Mouse (Mus musculus): ENCODE measurements around the gene Sugp2. TPM values are rescaled to one million over a fixed set of nuclear protein-coding genes. Genes with fewer than 3 reads are reported as not detected.

Gene Sugp2
- total RNA-seq (2023), result 65.2 TPM

GRCm38 (mm10) chr8:70234080-70234780 lies at the start of gene Sugp2, which contains the start of gene Armc6:
TSS of gene Sugp2 (plus strand) at chr8:70234226.
TSS of gene Armc6 (minus strand) at chr8:70234466.

DNA sequence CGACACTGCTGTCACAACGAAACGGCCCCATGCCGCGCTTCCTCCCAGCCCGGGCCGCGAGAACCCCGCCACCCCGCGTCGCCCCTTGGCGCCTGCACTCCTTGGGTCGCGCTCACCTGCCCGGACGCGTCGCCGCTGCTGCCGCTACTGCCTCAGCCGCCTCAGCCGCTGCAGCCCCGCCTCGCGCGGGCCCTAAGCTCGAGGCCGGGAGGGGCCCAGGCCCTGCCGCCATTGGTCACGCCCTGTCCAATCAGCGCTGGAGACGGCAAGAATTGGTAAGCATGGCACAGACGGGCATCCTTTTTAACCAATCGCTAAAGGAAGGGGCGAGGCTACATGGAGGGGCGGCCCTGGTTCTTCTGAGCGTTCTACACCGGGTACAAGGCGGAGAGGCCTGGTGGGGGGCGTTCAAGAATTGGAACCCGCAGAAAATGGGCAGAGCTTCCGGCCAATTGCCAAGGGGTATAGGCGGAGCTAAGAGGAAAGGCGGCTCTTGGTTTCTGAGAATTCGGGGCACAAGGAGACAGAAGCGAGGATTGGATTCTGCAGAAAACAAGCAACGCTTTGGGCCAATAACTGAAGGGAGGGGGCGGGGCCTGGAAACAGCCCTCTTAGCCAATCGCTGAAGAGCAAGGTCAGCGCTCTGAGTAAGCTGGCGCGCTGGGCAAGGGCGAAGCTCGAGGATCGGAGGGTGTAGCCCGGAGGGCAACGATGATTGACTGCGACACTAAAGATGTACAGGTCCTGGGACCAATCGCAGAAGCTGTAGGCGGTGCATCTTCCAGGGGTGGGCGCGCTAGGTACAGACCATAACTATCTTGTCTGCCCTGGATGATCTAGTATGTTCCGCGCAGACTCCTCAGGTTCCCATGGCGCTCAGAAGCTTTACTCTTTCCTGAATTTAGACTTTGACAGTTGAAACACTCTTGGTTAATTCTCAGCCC lies 21.6 kb upstream of the Sugp2 start, which contains the start of gene Slc25a42:
Gene Slc25a42 (minus strand): TSS at position 194 of the 944 bp plus-strand sequence.

DNA sequence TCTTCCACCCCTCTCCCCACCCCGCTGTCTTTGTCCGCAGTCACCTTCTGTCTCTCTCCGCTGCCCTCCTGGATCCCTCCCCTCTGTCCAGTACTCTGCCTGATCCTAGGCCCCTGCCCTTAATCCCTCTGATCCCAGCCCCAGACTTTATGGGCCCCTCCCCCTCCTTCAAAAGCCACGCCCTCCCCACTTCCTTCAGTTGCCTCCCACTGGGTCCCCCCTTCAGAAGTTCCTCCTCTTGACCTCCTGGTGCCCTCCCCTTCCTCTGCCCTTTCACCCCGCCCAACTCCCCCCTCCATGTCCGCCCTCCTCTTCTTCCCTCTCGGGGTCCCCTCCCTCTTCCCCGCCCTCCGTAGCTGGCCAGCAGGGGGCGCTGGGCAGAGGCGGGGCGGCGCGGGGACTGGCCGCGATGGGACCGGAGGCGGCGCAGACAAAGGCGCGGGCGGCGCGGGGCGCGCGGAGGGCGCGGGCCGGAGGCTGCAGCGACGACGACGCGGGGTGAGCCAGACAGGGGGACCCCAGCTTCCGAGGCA lies 48.6 kb downstream of the Sugp2 start, which contains the start of gene Homer3:
Gene Homer3 (plus strand): TSS at position 225 of the 533 bp plus-strand sequence.

DNA sequence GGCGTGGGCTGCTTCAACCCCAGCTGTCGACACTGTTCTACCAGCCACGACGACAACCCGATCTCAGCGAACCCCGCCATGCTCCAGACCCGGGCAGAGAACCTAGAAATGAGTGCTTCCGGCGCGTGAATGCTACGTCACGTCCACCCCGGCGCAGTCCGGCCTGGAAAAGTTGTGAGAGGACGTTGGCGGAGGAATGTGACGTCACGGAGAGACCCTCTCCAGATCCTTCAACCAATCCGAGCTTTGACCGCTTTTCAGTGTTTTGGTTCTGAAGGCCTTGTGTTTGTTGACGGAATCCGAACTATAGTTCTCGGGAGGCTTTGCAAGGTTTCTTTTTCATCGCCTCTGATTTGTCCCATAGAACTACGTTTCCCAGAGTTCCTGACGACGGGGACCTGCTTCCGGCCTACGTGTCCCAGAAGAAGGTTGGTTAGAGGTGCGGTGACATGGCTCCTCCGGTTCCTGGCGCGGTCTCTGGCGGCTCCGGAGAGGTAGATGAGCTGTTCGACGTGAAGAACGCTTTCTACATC lies 68.4 kb downstream of the Sugp2 start, which contains the start of the genes Ddx49 and Cope:
Gene Ddx49 (minus strand): TSS at position 132 of the 533 bp plus-strand sequence.
Gene Cope (plus strand): TSS at position 161 of the 533 bp plus-strand sequence.

DNA sequence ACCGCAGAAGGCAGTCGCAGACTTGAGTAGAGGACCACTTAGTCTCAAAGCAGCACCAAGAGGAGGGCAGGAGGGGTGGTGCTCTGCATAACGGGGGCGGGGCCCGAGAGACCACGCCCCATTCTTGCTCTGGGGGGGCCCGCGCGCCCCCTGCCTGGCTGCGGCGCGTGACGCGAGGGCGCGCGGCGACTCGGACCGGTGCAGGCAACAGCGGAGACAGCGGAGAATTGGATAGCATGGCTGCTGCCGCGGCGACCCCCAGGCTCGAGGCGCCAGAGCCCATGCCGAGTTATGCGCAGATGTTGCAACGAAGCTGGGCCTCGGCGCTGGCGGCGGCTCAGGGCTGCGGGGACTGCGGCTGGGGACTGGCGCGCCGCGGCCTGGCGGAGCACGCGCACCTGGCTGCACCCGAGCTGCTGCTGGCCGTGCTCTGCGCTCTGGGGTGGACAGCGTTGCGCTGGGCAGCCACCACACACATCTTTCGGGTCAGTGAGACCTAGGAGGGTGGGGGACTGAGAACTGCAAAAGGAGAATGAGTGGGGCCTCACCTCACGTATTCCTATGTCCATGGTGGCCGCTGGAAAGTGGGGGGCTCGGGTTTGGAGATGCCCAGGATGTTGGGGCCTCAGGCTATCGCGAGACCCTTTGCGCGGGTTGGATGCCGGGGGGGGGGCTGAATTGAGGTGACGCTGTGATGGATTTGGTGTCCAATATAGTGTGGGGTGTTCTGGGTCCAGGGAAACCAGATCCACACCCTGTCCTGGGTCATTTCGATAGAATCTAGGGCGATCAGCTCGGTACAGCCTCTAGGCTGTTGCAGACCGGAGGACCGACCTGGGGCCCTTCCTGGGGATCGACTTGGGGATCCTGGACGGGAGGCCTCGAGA lies 81.8 kb downstream of the Sugp2 start, which contains the start of gene Cers1:
Gene Cers1 (plus strand): TSS at position 152 of the 887 bp plus-strand sequence.

DNA sequence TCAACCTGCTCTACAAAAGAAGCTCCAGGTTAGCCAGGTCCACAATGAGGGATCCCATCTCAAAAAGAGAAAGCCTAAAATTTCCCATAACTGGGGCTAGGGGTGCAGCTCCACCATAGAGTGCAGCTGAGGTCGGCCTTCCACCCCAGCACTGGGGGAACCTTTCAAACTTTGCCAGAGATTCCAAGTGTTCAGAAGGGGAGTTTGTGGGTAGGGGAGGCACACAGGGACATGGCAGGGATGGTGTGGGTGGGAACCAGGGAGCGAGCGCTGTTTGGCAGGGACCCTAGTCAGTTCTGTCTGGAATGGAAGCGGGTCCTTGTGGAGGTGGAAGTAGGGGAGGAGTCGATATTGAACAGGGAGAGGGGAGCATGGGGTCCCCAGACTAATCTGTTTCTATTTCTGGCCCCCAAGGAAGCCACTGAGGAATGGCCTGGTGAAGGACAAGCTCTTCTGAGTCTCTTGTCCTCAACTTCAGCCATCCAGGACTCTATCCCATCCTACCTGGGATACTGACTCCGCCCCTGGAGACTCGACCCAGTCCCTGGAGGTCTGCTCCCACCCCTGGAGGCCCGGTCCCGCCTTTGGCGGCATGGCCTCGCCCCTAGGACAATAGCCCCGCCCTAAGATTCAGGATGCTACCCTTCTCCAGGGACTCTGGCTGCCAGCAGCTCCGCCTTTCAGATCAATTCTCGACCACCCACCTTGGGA lies 95.3 kb downstream of the Sugp2 start, which contains the start of gene Gdf1:
Gene Gdf1 (plus strand): TSS at position 694 of the 711 bp plus-strand sequence.

Other genes starting within 250 kb of the Sugp2 start
- 90.5 TPM for gene Gatad2a, start 237.8 kb upstream of the Sugp2 start, total RNA-seq (2023)
- gene Mau2, start 191.5 kb upstream of the Sugp2 start, total RNA-seq (2023), result 137 TPM
- gene Sugp1, start 191.4 kb upstream of the Sugp2 start, total RNA-seq (2023), result 50.6 TPM
- not detected for gene Tm6sf2, start 161.3 kb upstream of the Sugp2 start, total RNA-seq (2023)
- gene Hapln4, start 150.8 kb upstream of the Sugp2 start, total RNA-seq (2023), result not detected
- gene Ncan, start 113.4 kb upstream of the Sugp2 start, total RNA-seq (2023), result not detected
- 33.8 TPM for gene Nr2c2ap, start 102.9 kb upstream of the Sugp2 start, total RNA-seq (2023)
- gene Rfxank, start 95.1 kb upstream of the Sugp2 start, total RNA-seq (2023), result 30.7 TPM
- gene Borcs8, start 94.7 kb upstream of the Sugp2 start, total RNA-seq (2023), result 52.4 TPM
- gene Mef2b, start 94.5 kb upstream of the Sugp2 start, total RNA-seq (2023), result 5.2 TPM
- 55.5 TPM for gene Tmem161a, start 61.9 kb upstream of the Sugp2 start, total RNA-seq (2023)
- 11.7 TPM for gene Slc25a42, start 21.9 kb upstream of the Sugp2 start, total RNA-seq (2023)
- gene Armc6, start 240 bp downstream of the Sugp2 start, total RNA-seq (2023), result 12.2 TPM
- 6.7 TPM for gene Homer3, start 48.6 kb downstream of the Sugp2 start, total RNA-seq (2023)
- gene Ddx49, start 68.3 kb downstream of the Sugp2 start, total RNA-seq (2023), result 85.5 TPM
- 98.9 TPM for gene Cope, start 68.3 kb downstream of the Sugp2 start, total RNA-seq (2023)
- not detected for gene Cers1, start 81.5 kb downstream of the Sugp2 start, total RNA-seq (2023)
- not detected for gene Gdf1, start 95.6 kb downstream of the Sugp2 start, total RNA-seq (2023)
- gene Upf1, start 119.1 kb downstream of the Sugp2 start, total RNA-seq (2023), result 89.0 TPM
- 0.83 TPM for gene Comp, start 139.3 kb downstream of the Sugp2 start, total RNA-seq (2023)
- 28.3 TPM for gene Crtc1, start 205.4 kb downstream of the Sugp2 start, total RNA-seq (2023)
- 8.8 TPM for gene Klhl26, start 242.7 kb downstream of the Sugp2 start, total RNA-seq (2023)

Data from CD4-positive naive resting alpha-beta T cell, adult 57 days (primary cell).